10 mouse cellular contexts compared by ENCODE assay signal in the genomic region with DNA sequence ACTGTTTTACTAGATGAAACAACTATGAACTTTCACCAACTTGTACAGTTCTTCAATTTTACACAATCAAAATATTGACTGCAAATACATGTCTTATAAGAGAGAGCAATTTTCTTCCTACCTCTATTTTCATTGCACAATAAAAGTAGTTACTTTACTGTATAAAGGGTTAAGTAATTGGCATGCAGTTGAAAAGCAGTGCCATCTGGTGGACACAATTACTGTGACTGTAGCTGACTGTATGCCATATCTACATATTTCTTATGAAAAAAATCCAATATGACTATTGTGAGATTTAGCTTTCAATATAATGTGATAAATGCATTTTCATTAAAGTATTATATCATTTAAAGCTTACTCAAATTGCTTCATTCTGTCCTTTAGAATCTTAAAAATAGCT. TPM values are rescaled to one million over a fixed set of nuclear protein-coding genes. Genes with fewer than 3 reads are reported as not detected.
A peak's percentile ranks its signal among the peaks of the same experiment; 100 is the strongest.
DNase-seq lines count a peak whose midpoint lies in the region; TF ChIP-seq lines count a peak whose summit lies in the region.
"Had no signal": no experiment of that assay in that cellular context is flagged by ENCODE, and none has a peak within 500 bp of the region (broad histone marks: within the 10 kb centered on the region; RNA-seq: fewer than 3 reads in every experiment).

No protein-coding gene starts in this region.

- no peak overlapping the region for H3K4me3 ChIP-seq in layer of hippocampus, adult 2 months

- H3K27ac ChIP-seq in layer of hippocampus, adult 2 months: no peak overlapping the region

- TF ChIP-seq CTCF in layer of hippocampus, adult 2 months (conservative IDR thresholded peaks at IDR 0.05): peak; percentile 66

- peak; percentile 7 to 11 for DNase-seq in cerebellum, postnatal 10 days
- DNase-seq in cerebellum, postnatal 36 days: no peak
- DNase-seq in layer of hippocampus, adult 2 months (ENCODE audit: low spot score in 2 of 2): no peak
- no peak for DNase-seq in layer of hippocampus, postnatal 25 days (ENCODE audit: extremely low spot score in 1 of 2, low spot score in 1 of 2)
- DNase-seq in ES-CJ7 (ENCODE audit: low read depth, low spot score): peak; percentile 14
- DNase-seq in embryo, embryonic 11 days: peak; percentile 5
- DNase-seq in B cell, adult 2 months: no peak
- DNase-seq in gastrocnemius, postnatal 25 days: no peak

RNA-seq across cellular contexts. Expression of a gene that starts 19.1 kb away (rescaled TPM):
- total RNA-seq in layer of hippocampus, adult 2 months (2021): not detected
- not detected for total RNA-seq in layer of hippocampus, postnatal 25 days (2021)
- not detected for total RNA-seq in gastrocnemius, postnatal 25 days (2021)
- total RNA-seq: heart, adult 8-10 months; left cerebral cortex, postnatal 25 days had no signal

RNA-seq across cellular contexts. Expression of a gene that starts 25.1 kb away (rescaled TPM):
- not detected for total RNA-seq in layer of hippocampus, adult 2 months (2021)
- total RNA-seq in layer of hippocampus, postnatal 25 days (2021): not detected
- total RNA-seq in gastrocnemius, postnatal 25 days (2021): not detected
- total RNA-seq: heart, adult 8-10 months; left cerebral cortex, postnatal 25 days had no signal

RNA-seq across cellular contexts. Expression of a gene that starts 33.7 kb away (rescaled TPM):
- not detected for total RNA-seq in layer of hippocampus, adult 2 months (2021)
- total RNA-seq in layer of hippocampus, postnatal 25 days (2021): not detected
- not detected for total RNA-seq in gastrocnemius, postnatal 25 days (2021)
- total RNA-seq: heart, adult 8-10 months; left cerebral cortex, postnatal 25 days had no signal

Comparison
In these comparisons a context has a peak if more than half of its experiments do, and no peak if none do; other contexts are left out.
1. DNase-seq: peak in cerebellum, postnatal 10 days (2 of 2), ES-CJ7 (single experiment) and embryo, embryonic 11 days (single experiment); none in cerebellum, postnatal 36 days (0 of 2), layer of hippocampus, adult 2 months (0 of 2), layer of hippocampus, postnatal 25 days (0 of 2), B cell, adult 2 months (0 of 2) and gastrocnemius, postnatal 25 days (single experiment).